Mouse (Mus musculus) stomach, postnatal 0 days (tissue): Measurements from ENCODE around the gene Mroh2a.

Source experiments
- CTCF ChIP-seq: IDR thresholded peaks from 2 replicates; pipeline ENCODE4 v1.5.1; 2016; ENCODE audit warnings: antibody characterized with exemption, low read depth, mild to moderate bottlenecking, moderate library complexity
- EP300 ChIP-seq: optimal IDR thresholded peaks from 2 replicates; pipeline ENCODE3; 2016; ENCODE audit warnings: antibody characterized with exemption

GRCm38 (mm10) chr1:88206843-88207479, 19.8 kb upstream of the Mroh2a start:
- TF ChIP-seq CTCF = no peak
- no peak for TF ChIP-seq EP300
